Mouse (Mus musculus) fibroblast of lung, adult 2 months (primary cell): ENCODE data around the gene Auts2.

Source experiments
- DNase-seq: peaks from one replicate; pipeline ENCODE4 v3.0.0-alpha.2; 2011; ENCODE audit warnings: low read depth

The Auts2 gene

GRCm38 (mm10) chr5:132318026-132318765, 224.9 kb downstream of the Auts2 start:
- no peak for DNase-seq

GRCm38 (mm10) chr5:132316897-132317296, 226.2 kb downstream of the Auts2 start:
- no peak for DNase-seq

DNA sequence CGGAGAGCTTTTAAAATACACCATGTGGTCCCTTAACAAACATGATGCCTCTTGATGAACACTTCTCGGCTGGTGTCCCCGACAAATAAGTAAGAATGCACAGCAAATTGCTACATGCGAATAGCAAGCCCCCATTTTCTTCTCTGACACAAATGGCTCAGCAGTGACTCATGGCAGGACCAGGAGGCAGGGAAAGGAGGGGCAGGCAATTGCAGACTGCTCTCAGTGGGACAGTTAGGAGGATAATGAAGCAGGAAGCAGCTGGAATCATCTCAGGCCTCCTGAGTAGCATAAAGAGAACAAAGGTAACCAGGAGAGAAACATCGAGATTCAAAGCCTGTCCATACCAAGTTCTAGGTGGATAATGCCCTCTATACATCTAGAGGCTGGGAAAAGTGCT, 228.8 kb downstream of the Auts2 start:
- DNase-seq = no peak

GRCm38 (mm10) chr5:132307000-132307399, 236.1 kb downstream of the Auts2 start:
- DNase-seq = no peak

GRCm38 (mm10) chr5:132305354-132305934, 237.7 kb downstream of the Auts2 start:
- no peak for DNase-seq

- DNase-seq = no peak
Measured at GRCm38 (mm10) chr5:132302778-132303177, 240.4 kb downstream of the Auts2 start.

- no peak for DNase-seq
Measured at GRCm38 (mm10) chr5:132300794-132301193, 242.3 kb downstream of the Auts2 start.

GRCm38 (mm10) chr5:132299716-132300115, 243.4 kb downstream of the Auts2 start:
- no peak for DNase-seq

- DNase-seq = no peak
Measured at GRCm38 (mm10) chr5:132298996-132299395, 244.1 kb downstream of the Auts2 start.

DNA sequence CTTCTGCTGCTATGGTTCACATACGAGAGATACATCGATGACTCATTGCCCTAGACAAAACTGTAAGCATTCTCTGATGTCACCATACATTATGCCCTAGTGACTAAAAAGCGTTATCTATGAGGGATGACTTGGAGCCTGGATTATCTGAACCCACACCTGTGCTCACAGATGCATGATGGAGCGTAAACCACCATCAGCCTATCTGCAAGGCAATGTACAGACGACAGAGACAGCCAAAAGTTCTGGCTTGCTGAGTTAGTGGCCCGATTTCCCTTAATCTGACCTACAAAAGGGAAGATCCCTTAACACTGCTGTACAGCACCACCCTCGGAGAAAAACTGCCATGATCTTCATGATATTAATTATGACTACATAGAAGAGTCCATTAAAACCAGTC, 245.8 kb downstream of the Auts2 start:
- DNase-seq = no peak

- DNase-seq = no peak
Measured at GRCm38 (mm10) chr5:132294469-132294868, 248.7 kb downstream of the Auts2 start.

DNA sequence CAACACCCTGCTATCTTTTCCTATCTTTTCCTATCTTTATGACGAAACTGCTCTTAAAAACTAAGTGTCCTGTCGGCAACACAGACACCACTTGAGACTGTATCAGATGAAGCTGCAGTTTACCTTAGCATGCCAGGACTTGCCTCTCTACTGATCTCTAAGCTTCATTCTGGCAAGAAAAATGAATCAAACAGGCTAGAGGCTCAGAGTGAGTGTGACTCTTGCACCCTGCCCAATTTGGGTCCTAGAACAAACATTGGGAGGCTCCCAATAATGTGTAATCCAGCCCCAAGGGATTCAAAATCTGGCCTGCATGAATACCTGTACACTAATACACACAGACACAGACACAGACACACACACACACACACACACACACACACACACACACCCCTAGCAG, 250.2 kb downstream of the Auts2 start:
- no peak for DNase-seq

- no peak for DNase-seq
Measured at GRCm38 (mm10) chr5:132290606-132291535, 252.3 kb downstream of the Auts2 start.

- DNase-seq = no peak
Measured at GRCm38 (mm10) chr5:132283741-132284140, 259.4 kb downstream of the Auts2 start.

DNA sequence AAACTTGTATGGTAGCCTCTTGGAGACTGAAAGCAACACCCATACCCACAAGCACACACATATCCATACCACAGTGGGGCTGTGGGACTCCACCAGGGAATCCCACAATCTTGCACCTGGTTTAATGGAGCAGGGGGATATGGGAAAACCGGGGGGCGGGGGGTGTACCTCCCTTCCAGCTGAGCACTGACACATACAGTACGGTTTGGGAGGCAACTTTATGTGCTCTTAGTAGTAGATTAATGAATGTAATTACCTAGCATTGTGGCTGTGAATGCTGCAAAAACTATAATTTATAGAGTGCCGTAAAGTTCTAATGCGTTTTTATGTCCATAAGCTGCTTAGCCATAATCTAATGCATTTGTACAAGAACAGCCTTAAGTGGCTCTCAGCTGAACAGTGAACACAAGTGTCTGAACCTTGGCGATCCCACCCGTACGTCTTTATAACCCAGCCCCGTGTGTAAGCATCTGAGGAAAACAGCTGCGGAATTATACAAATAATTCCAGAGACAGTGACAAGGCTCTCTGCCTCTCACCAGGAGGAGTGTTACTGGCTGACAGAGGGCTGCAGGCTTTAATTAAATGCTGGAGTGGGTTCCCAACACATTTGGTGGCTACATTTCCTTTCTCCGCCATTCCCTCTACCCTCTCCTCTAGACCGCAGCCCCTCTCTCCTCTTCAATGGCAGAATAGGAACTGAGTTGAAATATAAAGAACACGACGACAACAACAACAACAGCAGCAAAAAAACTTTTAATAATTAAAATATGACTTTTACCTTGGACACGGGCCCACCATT, 268.8 kb downstream of the Auts2 start:
- no peak for DNase-seq

DNA sequence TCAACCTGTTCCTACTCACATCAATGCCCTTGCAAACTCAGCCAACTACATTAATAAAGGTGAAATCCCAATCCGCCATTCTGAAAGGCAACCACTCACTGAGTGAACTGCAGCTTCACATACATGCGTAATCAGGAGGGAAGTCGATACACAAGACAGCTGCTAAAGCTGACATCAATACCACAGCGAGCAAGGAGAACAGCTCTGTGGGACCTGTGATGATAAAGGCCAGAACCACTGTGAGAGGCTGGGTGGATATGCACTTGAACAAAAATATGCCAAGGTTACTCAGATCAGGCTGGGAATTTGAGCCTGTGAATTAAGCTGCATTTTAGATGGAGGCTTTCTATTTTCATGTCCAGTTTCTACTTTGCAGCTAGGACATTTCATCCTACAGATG, 271.0 kb downstream of the Auts2 start:
- DNase-seq = no peak

- DNase-seq = no peak
Measured at GRCm38 (mm10) chr5:132270896-132271295, 272.2 kb downstream of the Auts2 start.

- DNase-seq = no peak
Measured at GRCm38 (mm10) chr5:132270074-132270473, 273.1 kb downstream of the Auts2 start.

GRCm38 (mm10) chr5:132268351-132268967, 274.7 kb downstream of the Auts2 start:
- DNase-seq = no peak

GRCm38 (mm10) chr5:132265015-132265414, 278.1 kb downstream of the Auts2 start:
- no peak for DNase-seq

- no peak for DNase-seq
Measured at GRCm38 (mm10) chr5:132261750-132262149, 281.4 kb downstream of the Auts2 start.
